Mouse (Mus musculus) myocyte (in vitro differentiated cells): ENCODE measurements around the gene Irs2. TPM values are rescaled to one million over a fixed set of nuclear protein-coding genes. Genes with fewer than 3 reads are reported as not detected.

Experiments
- H3K27me3 ChIP-seq: one replicate; pipeline ENCODE4 v1.6.1; 2011; ENCODE audit not compliant: control insufficient read depth, insufficient read depth, insufficient read length
- H3K36me3 ChIP-seq: one replicate; pipeline ENCODE4 v1.6.1; 2011; ENCODE audit not compliant: control insufficient read depth, insufficient read depth
- H3K4me2 ChIP-seq: one replicate; pipeline ENCODE4 v1.6.1; 2011; ENCODE audit warnings: low read depth, control low read depth
- H3K4me3 ChIP-seq: one replicate; pipeline ENCODE4 v1.5.1; 2011; ENCODE audit warnings: mild to moderate bottlenecking, control low read depth, moderate library complexity
- H3K79me2 ChIP-seq: one replicate; pipeline ENCODE4 v1.6.1; 2011; ENCODE audit not compliant: control insufficient read depth, insufficient read depth
- H3ac ChIP-seq: one replicate; pipeline ENCODE4 v1.6.1; 2011; ENCODE audit not compliant: control insufficient read depth, insufficient read length
- CEBPB ChIP-seq: IDR thresholded peaks from 2 replicates; pipeline ENCODE4 v1.6.1; 2011; ENCODE audit warnings: mild to moderate bottlenecking, moderate library complexity; ENCODE audit not compliant: poor library complexity, insufficient read depth, severe bottlenecking
- E2F4 ChIP-seq: IDR thresholded peaks from one replicate; pipeline ENCODE4 v1.6.1; 2011; ENCODE audit warnings: mild to moderate bottlenecking, control low read depth, moderate library complexity; ENCODE audit not compliant: insufficient read depth
- MAX ChIP-seq: IDR thresholded peaks from one replicate; pipeline ENCODE4 v1.6.1; 2011; ENCODE audit warnings: low read depth, mild to moderate bottlenecking, control low read depth
- MYOD1 ChIP-seq, 3 experiments: IDR thresholded peaks; one replicate each; pipeline ENCODE4 v1.6.1; 2011; ENCODE audit warnings: control low read depth in 2 of 3, low read depth in 2 of 3, mild to moderate bottlenecking in 2 of 3, moderate library complexity in 1 of 3; ENCODE audit not compliant: insufficient read length in 2 of 3, control insufficient read depth in 1 of 3
- MYOG ChIP-seq, 3 experiments: IDR thresholded peaks; one replicate each; pipeline ENCODE4 v1.6.1; 2011; ENCODE audit warnings: control low read depth in 2 of 3, low read depth in 2 of 3, mild to moderate bottlenecking in 2 of 3; ENCODE audit not compliant: insufficient read length in 2 of 3, control insufficient read depth in 1 of 3, insufficient read depth in 1 of 3
- POLR2A ChIP-seq: IDR thresholded peaks from one replicate; pipeline ENCODE4 v1.6.1; 2011; ENCODE audit warnings: low read depth, mild to moderate bottlenecking, control low read depth, moderate library complexity; ENCODE audit not compliant: insufficient read length
- POLR2AphosphoS2 ChIP-seq: IDR thresholded peaks from one replicate; pipeline ENCODE4 v1.6.1; 2011; ENCODE audit warnings: low read depth, control low read depth; ENCODE audit not compliant: insufficient read length
- REST ChIP-seq: IDR thresholded peaks from one replicate; pipeline ENCODE4 v1.6.1; 2011; ENCODE audit warnings: mild to moderate bottlenecking, control low read depth, moderate library complexity; ENCODE audit not compliant: insufficient read depth, insufficient read length
- SRF ChIP-seq: IDR thresholded peaks from one replicate; pipeline ENCODE4 v1.6.1; 2011; ENCODE audit warnings: low read depth; ENCODE audit not compliant: control insufficient read depth, insufficient read length
- TCF12 ChIP-seq: IDR thresholded peaks from one replicate; pipeline ENCODE4 v1.6.1; 2011; ENCODE audit warnings: mild to moderate bottlenecking, control low read depth; ENCODE audit not compliant: poor library complexity, insufficient read depth, severe bottlenecking
- TCF3 ChIP-seq: IDR thresholded peaks from one replicate; pipeline ENCODE4 v1.6.1; 2011; ENCODE audit warnings: low read depth, control low read depth; ENCODE audit not compliant: insufficient read length
- USF1 ChIP-seq: IDR thresholded peaks from one replicate; pipeline ENCODE4 v1.6.1; 2011; ENCODE audit warnings: low read depth, mild to moderate bottlenecking, control low read depth, moderate library complexity
- polyA plus RNA-seq: library from polyadenylated mRNA; unstranded; fragments of >200 nt; fragmentation: generic; extraction: Trizol; gene quantifications from one replicate; pipeline ENCODE4 v1.2.1, GENCODE M21; 2012; ENCODE audit warnings: missing spikeins

The Irs2 gene
- polyA plus RNA-seq, 1 experiment = 2.0 TPM

DNA sequence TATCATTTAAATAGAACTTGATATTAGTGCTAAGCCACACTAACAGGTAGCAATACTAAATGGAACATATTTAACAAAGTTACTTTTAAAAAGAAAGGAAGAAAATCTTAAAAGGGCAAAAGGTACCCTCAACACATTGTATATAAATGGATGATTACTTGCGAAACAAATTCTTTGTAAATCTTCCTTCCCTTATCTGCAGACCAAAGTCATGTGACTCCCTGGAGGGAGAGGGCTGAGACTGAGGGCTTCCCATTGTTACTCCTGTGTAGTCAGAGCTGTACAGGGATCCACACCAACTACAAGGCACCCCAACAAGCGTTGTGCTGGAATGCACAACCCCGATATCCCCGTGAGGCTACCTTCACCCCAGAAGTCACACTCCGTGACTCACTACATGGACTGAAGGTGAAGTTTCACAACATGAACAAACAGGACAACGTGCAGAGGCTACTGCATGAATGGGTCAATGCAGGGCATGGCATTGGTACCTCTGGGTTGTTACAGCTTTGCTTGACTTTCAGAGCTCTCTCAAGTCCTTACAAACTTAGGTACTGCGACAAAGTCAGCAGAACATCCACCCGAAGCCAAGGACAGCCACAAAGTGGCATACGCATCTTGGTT is 12.8 kb upstream of the Irs2 start:
- Histone ChIP-seq H3K4me2 (no peak overlapping the region), H3K36me3 (no peaks in the 10 kb centered on the region), H3ac (no peak overlapping the region), H3K79me2 (no peaks in the 10 kb centered on the region), H3K4me3 (no peak overlapping the region), H3K27me3 (peaks cover 30% of the 10 kb centered on the region)
- TF ChIP-seq TCF3 (no peak), SRF (no peak), E2F4 (no peak), CEBPB (no peak), MYOD1 (IDR thresholded peaks at IDR 0.05; ENCODE audit: control insufficient read depth in 1 of 3, insufficient read length in 2 of 3, low read depth in 2 of 3) (no peak), TCF12 (no peak), POLR2AphosphoS2 (no peak), MAX (no peak), MYOG (IDR thresholded peaks at IDR 0.05; ENCODE audit: control insufficient read depth in 1 of 3, insufficient read depth in 1 of 3, insufficient read length in 2 of 3, low read depth in 2 of 3) (no peak), REST (no peak), USF1 (no peak), POLR2A (no peak)

DNA sequence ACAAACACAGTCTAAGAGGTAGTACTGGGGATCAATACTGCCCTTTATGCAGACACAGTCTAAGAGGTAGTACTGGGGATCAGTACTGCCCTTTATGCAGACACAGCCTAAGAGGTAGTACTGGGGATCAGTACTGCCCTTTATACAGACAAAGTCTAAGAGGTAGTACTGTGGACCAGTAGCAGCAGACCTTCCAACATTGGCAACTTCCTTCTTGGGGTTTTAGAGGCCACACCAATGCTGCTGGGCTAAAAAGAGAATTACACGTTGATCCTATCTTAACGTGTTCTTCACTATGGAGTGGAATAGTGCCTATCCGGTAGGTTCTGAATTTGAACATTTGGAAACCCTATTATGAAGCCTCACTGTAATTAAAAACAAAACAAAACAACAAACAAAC is 7.4 kb upstream of the Irs2 start:
- no peaks in the 10 kb centered on the region for H3K79me2 ChIP-seq
- H3K27me3 ChIP-seq = peaks cover 18% of the 10 kb centered on the region
- no peak overlapping the region for H3K4me2 ChIP-seq
- H3ac ChIP-seq = no peak overlapping the region
- H3K4me3 ChIP-seq = no peak overlapping the region
- TF ChIP-seq MYOD1 (IDR thresholded peaks at IDR 0.05; ENCODE audit: control insufficient read depth in 1 of 3, insufficient read length in 2 of 3, low read depth in 2 of 3) = no peak
- TF ChIP-seq POLR2A = no peak
- no peak for TF ChIP-seq TCF3
- no peak for TF ChIP-seq USF1
- no peak for TF ChIP-seq E2F4
- no peak for TF ChIP-seq CEBPB
- TF ChIP-seq SRF = no peak
- TF ChIP-seq TCF12 = no peak
- no peak for TF ChIP-seq POLR2AphosphoS2
- H3K36me3 ChIP-seq = no peaks in the 10 kb centered on the region

DNA sequence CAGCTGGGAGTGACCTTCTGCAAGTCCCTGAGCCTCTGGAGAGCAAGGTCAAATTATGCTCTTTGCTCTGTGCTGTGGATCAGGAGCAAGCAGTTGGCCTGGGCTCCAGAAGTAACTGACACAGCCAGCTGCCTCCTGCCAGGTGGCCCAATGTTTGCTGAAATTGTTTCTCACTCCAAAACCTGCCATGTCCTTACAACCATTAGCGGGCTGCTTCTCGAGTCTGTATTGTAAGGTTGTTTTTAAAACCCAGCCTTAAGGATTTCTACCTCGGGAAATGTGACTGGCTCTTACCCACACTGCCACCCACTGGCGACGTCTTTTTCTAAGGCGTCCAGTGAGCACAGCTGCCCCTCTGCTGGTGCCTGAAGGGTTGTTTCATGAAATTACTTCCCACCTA is 5.0 kb upstream of the Irs2 start:
- TF ChIP-seq MYOG (IDR thresholded peaks at IDR 0.05; ENCODE audit: control insufficient read depth in 1 of 3, insufficient read depth in 1 of 3, insufficient read length in 2 of 3, low read depth in 2 of 3) = peak in 1 of 3 experiments; percentile 37
- peak in 2 of 3 experiments; percentile 66 to 72 for TF ChIP-seq MYOD1 (IDR thresholded peaks at IDR 0.05; ENCODE audit: control insufficient read depth in 1 of 3, insufficient read length in 2 of 3, low read depth in 2 of 3)
- no peak for TF ChIP-seq POLR2AphosphoS2
- no peak for TF ChIP-seq CEBPB
- Histone ChIP-seq H3K36me3 (no peaks in the 10 kb centered on the region), H3ac (no peak overlapping the region), H3K4me2 (no peak overlapping the region), H3K4me3 (no peak overlapping the region), H3K79me2 (no peaks in the 10 kb centered on the region), H3K27me3 (peaks cover 8% of the 10 kb centered on the region)

DNA sequence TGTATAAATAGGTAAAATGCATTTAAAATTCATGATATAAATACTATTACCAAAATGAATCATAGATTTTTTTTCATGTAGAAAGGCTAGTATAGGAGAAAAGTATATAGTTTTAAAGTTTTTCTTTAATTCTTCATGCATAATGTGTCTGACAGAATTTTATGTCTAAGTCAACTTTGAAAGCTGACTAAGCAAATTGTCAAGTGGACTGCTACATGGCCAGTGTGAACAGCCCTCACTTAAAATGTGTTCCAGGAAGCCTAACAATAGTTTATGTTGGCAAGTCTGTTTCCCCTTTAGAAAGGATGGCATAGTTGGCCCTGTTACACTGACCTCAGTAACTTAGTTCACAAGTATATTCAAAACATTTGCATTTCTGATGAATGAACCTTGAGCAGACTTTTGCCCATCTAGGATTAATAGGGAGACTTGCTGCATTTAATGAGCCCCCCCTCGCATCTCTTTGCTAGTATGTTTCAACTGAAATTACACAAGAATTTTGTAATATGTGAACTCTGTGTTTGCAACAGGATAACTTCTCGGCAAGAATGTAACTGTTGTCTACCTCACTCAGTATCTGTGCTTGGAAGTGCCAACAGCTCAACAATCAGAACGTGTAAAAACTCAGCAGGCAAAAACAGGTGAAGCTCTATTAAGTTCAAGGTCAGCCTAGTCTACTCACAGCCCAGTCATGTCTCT is 3.7 kb upstream of the Irs2 start:
- TF ChIP-seq POLR2A (no peak), E2F4 (no peak), TCF12 (no peak), REST (no peak), MYOG (IDR thresholded peaks at IDR 0.05; ENCODE audit: control insufficient read depth in 1 of 3, insufficient read depth in 1 of 3, insufficient read length in 2 of 3, low read depth in 2 of 3) (no peak), POLR2AphosphoS2 (no peak), MAX (no peak), SRF (no peak), CEBPB (no peak), TCF3 (no peak), MYOD1 (IDR thresholded peaks at IDR 0.05; ENCODE audit: control insufficient read depth in 1 of 3, insufficient read length in 2 of 3, low read depth in 2 of 3) (no peak), USF1 (no peak)
- Histone ChIP-seq H3K36me3 (no peaks in the 10 kb centered on the region), H3ac (no peak overlapping the region), H3K27me3 (peaks cover 4% of the 10 kb centered on the region), H3K4me3 (no peak overlapping the region), H3K4me2 (no peak overlapping the region), H3K79me2 (no peaks in the 10 kb centered on the region)

DNA sequence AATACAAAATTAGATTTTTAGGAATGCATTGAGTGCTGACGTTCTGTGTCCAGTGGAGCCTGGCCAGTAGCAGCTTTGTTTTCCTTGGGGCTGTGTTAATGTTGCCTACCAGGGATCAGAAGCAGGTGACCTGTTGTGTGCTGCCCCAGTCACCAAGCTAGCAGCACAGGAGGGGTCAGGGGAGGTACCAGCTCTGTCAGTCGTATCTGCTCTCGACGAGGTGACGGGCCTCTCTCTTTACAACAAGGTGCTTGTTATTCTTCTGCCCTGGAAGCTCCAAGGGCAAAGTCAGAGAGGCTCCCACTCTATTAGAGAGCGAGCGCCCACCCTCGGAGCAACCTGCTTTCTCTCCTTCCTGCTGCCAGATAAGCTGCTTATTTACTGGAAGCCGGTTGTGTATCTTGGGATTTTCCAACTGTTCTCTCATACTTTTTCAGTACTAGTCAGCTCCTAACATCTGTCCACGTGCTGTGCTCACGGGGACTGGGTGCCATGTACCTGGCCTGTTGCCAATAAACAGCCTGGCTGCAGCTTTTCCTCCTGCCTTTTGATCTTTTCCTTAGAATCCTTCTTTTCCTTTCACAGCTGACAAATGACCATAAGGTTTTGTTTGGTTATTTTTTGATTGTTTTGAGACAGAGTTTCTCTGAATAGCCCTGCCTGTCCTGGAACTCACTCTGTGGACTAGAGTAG is 2.8 kb upstream of the Irs2 start:
- no peaks in the 10 kb centered on the region for H3K79me2 ChIP-seq
- H3K36me3 ChIP-seq = no peaks in the 10 kb centered on the region
- H3K27me3 ChIP-seq = no peaks in the 10 kb centered on the region
- H3K4me3 ChIP-seq = no peak overlapping the region
- TF ChIP-seq TCF12 (no peak), USF1 (no peak), TCF3 (no peak), SRF (no peak)
- no peak overlapping the region for H3ac ChIP-seq
- no peak overlapping the region for H3K4me2 ChIP-seq
